Mouse (Mus musculus) liver (tissue): ENCODE data around the gene Dennd6a.

ENCODE experiments used
- DNase-seq: peaks from one replicate; pipeline ENCODE4 v3.0.0-alpha.2; 2020; ENCODE audit warnings: mixed read lengths

The Dennd6a gene

DNA sequence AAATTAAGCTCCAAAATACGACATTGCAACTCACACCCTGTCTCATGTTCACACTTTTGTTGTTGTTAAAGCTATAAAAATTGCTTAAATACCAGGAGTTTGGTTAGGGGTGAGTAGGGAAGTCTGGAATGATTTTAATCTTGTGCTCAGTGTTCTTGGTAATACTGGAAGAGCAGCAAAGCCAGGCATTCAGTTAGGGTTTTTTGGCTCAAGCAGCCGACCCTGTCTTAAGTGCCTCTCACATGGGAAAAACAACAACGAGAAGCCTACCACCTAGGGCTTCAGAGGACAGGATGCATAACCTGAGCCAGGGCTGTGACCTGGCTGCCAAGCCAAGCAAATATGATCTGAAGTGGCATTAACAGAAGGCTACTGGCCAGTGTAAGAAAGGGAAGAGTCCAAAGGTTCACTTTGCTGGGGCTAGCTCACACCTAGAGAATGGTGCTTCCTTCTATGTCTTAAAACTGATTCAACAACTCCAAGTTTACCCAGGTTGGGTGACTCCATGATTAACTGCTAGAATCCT, 2.7 kb downstream of the Dennd6a start:
- no peak for DNase-seq

- DNase-seq, result peak; percentile 53
Measured at GRCm38 (mm10) chr14:26578791-26579191, 5.1 kb downstream of the Dennd6a start.

GRCm38 (mm10) chr14:26579346-26580343, 6.0 kb downstream of the Dennd6a start:
- peak; percentile 94 for DNase-seq

DNA sequence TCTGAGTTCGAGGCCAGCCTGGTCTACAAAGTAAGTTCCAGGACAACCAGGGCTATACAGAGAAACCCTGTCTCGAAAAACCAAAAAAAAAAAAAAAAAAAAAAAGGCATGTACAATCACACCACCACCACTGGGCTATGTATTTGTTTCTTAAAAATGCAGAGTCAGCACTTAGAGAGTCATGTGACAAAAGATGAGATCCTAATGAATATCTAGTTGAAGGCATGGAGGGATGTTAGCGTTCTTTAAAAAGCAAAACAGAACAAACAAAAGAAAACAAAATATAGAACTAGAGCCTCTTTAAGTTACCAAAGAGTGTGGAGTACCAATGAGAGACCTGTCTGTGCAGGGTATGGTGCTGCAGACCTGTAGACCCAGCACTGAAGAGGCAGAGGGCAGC, 10.0 kb downstream of the Dennd6a start:
- no peak for DNase-seq

GRCm38 (mm10) chr14:26587116-26587515, 13.5 kb downstream of the Dennd6a start:
- DNase-seq, result peak; percentile 7

DNA sequence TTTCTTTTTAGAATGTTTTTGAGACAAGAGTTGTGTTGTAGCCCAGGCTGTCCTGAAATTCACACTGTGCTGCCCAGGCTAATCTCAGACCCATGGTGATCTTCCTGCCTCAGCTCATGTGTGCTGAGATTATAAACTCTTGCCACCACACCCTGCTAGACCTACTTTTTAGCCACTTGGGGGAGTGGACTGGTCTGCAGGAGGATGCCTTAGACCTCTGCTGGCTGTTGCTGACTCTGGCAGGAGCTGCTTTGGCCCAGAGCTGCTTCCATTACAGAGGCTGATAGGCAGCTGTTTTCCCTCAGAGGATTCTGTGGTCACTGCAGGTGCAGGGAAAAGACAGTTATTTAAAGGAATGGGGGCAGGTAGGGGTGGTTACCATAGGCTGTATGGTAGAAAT, 17.7 kb downstream of the Dennd6a start:
- peak; percentile 25 for DNase-seq

DNA sequence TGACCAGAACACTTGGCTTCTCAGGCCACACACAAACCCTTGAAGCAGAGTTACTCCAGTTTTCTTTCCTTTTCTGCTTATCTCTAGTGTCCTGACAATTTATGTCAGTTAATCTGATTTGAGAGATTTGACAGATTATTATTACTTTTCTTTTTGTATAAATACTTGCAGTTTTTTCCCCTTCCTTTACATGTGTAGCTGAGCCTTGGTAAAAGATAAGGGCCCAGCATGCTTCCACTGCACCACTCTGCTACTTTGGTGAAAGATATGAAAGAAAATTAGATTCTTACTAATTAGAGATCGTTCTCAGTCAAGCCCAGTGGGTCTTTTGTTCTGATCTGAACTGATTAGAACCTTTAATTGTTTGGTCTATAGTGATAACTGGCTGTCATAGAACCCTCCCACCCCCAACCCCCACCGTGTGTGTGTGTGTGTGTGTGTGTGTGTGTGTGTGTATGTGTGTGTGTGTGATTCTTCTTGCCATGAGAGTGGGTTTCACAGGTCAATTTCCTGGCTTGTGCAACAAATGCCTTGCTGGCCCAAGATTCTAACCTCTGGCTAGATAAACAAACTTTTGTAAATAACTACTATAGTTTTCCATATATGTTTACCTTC, 19.7 kb downstream of the Dennd6a start:
- peak; percentile 42 for DNase-seq

- peak; percentile 71 for DNase-seq
Measured at GRCm38 (mm10) chr14:26595167-26595566, 21.5 kb downstream of the Dennd6a start.

- DNase-seq, result peak; percentile 7
Measured at GRCm38 (mm10) chr14:26595695-26596365, 22.2 kb downstream of the Dennd6a start.

GRCm38 (mm10) chr14:26605354-26605753, 31.7 kb downstream of the Dennd6a start:
- DNase-seq, result no peak

- DNase-seq, result no peak
Measured at GRCm38 (mm10) chr14:26609674-26610073, 36.0 kb downstream of the Dennd6a start.

GRCm38 (mm10) chr14:26610689-26611088, 37.0 kb downstream of the Dennd6a start:
- no peak for DNase-seq

- no peak for DNase-seq
Measured at GRCm38 (mm10) chr14:26625301-26625700, 51.6 kb downstream of the Dennd6a start.

DNA sequence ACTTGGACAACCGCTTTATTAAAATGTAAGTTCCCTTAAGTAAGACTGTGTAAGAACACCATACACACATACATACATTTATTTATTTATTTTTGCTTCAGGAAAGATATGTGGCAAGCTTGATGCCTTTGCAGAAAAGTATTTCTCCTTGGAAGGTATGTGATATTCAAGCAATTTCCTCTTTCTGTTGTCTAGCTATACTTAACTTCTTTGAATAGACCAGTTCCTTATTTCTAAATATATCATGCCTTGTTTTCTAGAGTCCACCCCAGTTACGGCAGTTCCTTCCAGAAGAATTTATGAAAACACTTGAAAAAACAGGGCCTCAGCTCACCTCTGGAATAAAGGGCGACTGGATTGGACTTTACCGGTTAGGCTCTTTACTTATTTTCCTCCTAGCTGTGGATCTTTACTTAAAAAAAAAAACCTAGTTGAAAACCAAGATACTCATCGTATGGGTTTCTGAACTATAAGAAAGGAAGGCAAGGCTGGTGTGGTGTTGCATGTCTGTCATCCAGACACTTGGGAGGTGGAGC, 53.0 kb downstream of the Dennd6a start:
- DNase-seq, result no peak

GRCm38 (mm10) chr14:26637025-26637850, 63.6 kb downstream of the Dennd6a start:
- DNase-seq, result no peak

DNA sequence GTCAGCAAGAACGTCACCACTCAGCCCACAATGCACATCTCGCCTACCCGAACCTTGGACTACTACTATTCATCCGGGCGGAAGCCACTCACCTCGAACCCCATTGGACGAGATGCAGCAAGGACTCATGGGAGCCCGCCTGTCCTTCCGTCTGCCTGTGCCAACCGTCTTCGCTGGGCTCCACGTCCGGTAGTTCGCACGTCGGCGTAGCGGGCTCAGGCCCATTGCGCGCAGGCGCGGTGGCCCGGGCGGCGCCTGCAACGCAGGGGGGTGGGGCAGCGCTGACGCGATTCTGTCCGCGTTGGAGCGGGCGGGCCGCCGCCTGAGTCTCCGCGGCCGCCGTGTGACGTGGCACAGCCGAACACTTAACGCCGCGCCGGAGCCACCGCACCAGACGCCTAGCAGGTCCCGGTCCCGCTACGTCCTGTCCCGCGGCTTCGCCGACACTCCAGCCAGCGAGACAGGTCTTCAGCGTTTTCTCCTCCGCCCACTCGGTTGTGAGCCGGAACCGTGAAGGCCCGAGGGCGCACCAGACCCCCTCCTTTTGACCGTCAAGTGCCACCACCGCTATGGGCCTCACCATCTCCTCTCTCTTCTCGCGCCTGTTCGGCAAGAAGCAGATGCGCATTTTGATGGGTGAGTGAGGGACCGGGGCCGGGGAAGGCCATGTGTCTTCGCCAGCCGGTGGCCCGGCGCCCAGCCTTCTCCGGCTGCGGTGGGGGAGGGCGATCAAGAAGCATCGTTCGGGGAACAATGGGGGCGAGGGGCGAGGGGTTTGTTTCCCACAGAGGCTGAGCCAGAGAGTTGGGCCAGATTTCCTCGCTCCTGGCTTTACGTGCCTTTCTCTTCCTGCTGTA, 64.4 kb downstream of the Dennd6a start, which contains the start of gene Arf4:
Gene Arf4, plus strand, starts transcription at position 224 of the 857 bp plus-strand sequence.
- peak; percentile 98 for DNase-seq

DNA sequence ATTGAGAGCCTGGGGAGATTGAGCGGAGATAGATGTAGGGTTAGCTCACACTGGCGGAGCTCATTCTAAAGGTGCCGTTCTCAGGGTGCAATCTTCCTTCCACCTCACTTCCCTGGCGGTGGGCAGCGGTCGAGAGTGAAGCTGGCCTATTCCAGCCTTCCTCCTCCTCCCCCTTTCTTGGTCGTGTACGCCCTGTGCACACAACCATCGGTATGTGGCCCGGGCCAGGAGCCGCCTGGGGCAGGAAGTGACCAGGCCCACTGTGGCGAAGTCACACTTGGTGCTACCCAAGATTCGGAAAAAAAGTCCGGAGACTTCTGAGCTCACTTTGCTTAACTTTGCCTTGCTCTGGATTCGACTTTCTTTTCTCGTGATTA, 65.0 kb downstream of the Dennd6a start:
- peak; percentile 75 for DNase-seq

DNA sequence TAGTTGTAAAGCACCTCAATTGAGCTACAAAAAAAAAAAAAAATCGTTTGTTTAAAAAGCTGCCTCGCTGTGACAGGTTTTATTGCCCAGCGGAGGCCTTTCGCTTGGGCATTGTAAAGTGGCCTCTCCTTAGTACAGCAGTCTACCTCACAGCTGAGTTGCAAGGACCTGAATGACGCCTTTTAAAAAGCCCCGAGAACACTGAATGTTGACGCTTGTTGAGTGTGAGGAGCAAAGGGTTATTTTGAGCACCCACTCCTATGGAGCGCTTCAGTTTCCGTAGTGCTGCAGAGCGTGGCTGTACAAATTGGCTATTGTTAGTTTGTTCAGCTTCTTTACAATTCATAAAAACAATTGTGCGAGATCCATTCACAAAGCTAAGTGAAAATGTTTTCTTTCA, 65.6 kb downstream of the Dennd6a start:
- DNase-seq, result no peak

DNA sequence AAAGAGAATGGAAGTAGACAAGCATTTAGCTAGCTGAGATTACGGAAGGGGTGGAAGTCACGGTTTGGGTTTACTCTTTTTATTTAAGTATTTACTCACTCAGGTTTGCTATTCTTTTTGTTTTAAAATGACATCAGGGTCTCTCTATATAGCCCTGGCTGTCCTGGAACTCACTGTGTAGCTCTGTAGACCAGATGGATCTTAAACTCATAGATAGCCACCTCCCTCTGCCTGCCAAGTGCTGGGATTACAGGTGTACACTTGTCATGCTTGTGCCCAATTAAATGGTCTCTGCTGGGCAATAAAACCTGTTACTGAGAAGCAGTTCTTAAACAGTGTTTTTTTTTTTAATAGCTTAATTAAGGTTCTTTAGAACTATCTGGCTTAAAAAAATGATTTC, 66.3 kb downstream of the Dennd6a start:
- DNase-seq, result no peak

DNA sequence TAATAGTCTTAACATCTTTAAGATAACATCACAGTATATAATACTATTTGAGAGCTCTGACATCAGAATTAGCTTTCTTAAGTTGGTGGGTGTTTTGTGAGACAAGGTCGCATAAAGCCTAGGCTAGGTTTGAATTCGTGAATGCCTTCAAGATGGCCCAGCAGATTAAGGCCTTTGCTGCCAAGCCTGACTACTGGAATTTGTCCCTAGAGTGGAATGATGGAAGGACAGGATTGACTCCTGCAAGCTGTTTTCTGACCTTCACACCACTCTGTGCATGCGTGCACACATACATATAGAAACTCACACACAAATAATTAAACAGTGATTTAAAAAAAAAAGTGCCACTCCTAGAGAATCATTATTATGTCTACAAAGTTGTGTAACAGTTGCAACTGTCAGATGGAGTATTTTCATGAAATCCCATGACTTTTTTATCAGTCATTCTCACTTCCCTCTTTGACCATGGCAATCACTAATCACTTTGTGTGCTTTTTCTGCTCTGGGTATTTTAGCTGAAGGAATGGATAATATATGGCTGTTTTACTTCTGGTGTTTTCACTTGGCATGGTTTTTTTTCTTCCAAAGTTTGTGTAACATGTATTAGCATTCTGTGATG, 69.5 kb downstream of the Dennd6a start:
- DNase-seq, result no peak
